Mouse (Mus musculus) NIH3T3 (cell line): ENCODE measurements around the gene Tspan4.

Source experiments
- DNase-seq: peaks from one replicate; pipeline ENCODE4 v3.0.0-alpha.2; 2012; ENCODE audit warnings: low read depth

Gene Tspan4

GRCm38 (mm10) chr7:141461521-141462332 lies 13.3 kb upstream of the Tspan4 start:
- DNase-seq, result no peak

GRCm38 (mm10) chr7:141462333-141462821 lies 12.7 kb upstream of the Tspan4 start:
- peak; percentile 65 for DNase-seq

- no peak for DNase-seq
Measured at GRCm38 (mm10) chr7:141463824-141464602, 11.0 kb upstream of the Tspan4 start.

GRCm38 (mm10) chr7:141464603-141465201 lies 10.3 kb upstream of the Tspan4 start:
- DNase-seq, result no peak

GRCm38 (mm10) chr7:141465388-141466044 lies 9.5 kb upstream of the Tspan4 start:
- DNase-seq, result peak; percentile 69

- DNase-seq, result peak; percentile 76
Measured at GRCm38 (mm10) chr7:141466045-141466394, 9.0 kb upstream of the Tspan4 start.

- no peak for DNase-seq
Measured at GRCm38 (mm10) chr7:141466607-141467148, 8.4 kb upstream of the Tspan4 start.

- DNase-seq, result peak; percentile 94
Measured at GRCm38 (mm10) chr7:141467230-141468030, 7.6 kb upstream of the Tspan4 start, which contains the start of gene Cd151. TSS of gene Cd151 (plus strand) at chr7:141467392.

GRCm38 (mm10) chr7:141468164-141468521 lies 6.9 kb upstream of the Tspan4 start:
- DNase-seq, result peak; percentile 64

- peak; percentile 85 for DNase-seq
Measured at GRCm38 (mm10) chr7:141468522-141469211, 6.4 kb upstream of the Tspan4 start.

GRCm38 (mm10) chr7:141469352-141469751 lies 5.7 kb upstream of the Tspan4 start:
- no peak for DNase-seq

- DNase-seq, result no peak
Measured at GRCm38 (mm10) chr7:141469901-141470636, 5.0 kb upstream of the Tspan4 start.

GRCm38 (mm10) chr7:141470637-141470944 lies 4.4 kb upstream of the Tspan4 start:
- no peak for DNase-seq

GRCm38 (mm10) chr7:141471236-141471635 lies 3.8 kb upstream of the Tspan4 start:
- no peak for DNase-seq

- no peak for DNase-seq
Measured at GRCm38 (mm10) chr7:141472226-141472625, 2.8 kb upstream of the Tspan4 start.

GRCm38 (mm10) chr7:141472763-141473162 lies 2.3 kb upstream of the Tspan4 start:
- no peak for DNase-seq

- no peak for DNase-seq
Measured at GRCm38 (mm10) chr7:141474160-141474559, 880 bp upstream of the Tspan4 start.

GRCm38 (mm10) chr7:141475805-141476158 lies 742 bp downstream of the Tspan4 start:
- peak; percentile 33 for DNase-seq

- peak; percentile 91 for DNase-seq
Measured at GRCm38 (mm10) chr7:141476226-141476980, 1.4 kb downstream of the Tspan4 start.
